Mouse (Mus musculus) left cerebral cortex, postnatal 36 days (tissue): Measurements from ENCODE around the gene Shkbp1. TPM values are rescaled to one million over a fixed set of nuclear protein-coding genes. Genes with fewer than 3 reads are reported as not detected.

ENCODE experiments used
- DNase-seq, 2 experiments: peaks; one replicate each; pipeline ENCODE4 v3.0.0; 2021 to 2022; ENCODE audit warnings: low spot score in 2 of 2, mixed read lengths in 1 of 2
- intact Hi-C: fragments of 180-260 bp; cut with DNase I; formaldehyde crosslinking; loops from one replicate; pipeline ENCODE4 v1.15.1; 2025
- total RNA-seq, 2 experiments: library from RNA; stranded (reverse); gene quantifications; 2 replicates each; pipeline ENCODE4 v1.2.3; 2021

The Shkbp1 gene
- total RNA-seq, 2 experiments from 2014 or later = 12.4 to 35.7 TPM

DNA sequence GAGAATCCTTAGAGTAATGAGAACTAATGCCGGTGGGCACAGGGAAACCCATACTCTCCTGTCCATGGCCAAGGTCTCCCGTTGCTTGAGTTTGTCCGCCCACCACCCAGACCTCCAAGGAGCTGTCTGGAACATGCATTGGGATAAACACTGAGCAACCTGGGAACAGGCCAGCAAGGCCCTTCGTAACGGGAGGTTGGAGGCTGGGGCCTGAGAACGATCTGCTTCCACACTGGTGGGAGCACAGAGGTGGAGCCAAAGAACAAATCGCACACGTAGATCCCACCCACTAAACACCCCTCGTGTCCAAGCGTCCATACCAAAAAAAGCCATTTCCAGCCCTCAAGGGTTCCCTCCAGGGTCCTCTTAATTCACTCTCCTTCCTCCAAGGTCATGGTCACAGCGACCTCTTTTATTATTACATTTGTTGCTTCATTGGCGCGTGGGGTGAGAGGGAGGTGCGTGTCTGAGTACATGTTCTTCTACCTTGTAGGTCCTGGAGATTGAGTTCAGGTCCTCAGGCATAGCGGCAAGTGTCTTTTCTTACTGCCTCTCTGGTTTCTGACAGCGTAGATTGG lies 57.7 kb downstream of the Shkbp1 start:
- DNase-seq = no peak

DNA sequence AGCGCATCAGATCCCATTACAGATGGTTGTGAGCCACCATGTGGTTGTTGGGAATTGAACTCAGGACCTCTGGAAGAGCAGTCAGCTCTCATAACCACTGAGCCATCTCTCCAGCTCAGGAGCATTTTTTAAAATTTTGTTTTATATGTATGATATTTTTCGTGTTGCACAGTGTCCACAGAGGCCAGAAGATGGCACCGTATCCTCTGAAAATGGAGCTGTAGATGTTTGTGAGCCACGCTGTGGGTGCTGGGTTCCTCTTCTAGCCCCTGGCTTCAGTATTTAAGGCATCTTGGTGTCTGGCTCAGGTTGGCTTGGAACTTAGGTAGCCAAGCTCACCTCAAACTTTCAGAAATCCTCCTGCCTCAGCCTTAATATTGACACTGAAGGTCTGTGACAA lies 59.3 kb downstream of the Shkbp1 start:
- intact Hi-C loops = no loop called here
- DNase-seq = no peak

More for the DNA sequence above, 57.7 kb downstream of the Shkbp1 start:
- intact Hi-C loops = no loop called here

DNA sequence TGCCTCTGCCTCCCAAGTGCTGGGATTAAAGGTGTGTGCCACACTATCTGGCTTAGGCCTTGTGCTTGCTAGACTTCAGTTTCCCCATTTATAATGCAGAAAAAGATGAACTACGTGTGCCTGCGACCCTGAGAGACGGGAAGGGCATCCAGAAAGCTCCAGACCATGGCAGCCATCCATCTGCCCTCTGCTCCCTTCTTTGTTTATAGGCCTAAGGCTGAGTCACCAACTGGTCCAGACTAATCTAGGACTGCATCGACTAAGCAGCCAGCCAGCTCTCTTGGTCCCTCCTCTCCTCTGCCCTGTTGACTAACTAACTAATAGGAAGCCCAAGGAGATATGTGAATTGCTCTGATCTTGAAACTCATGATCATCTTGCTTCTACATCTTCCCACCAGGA lies 59.9 kb downstream of the Shkbp1 start:
- intact Hi-C loops = no loop called here
- DNase-seq = no peak

Other genes starting within 250 kb of the Shkbp1 start
- not detected for gene Cyp2f2, start 236.1 kb downstream of the Shkbp1 start, total RNA-seq
- not detected for gene Cyp2t4, start 202.3 kb downstream of the Shkbp1 start, total RNA-seq
- gene Egln2, start 189.2 kb downstream of the Shkbp1 start, total RNA-seq = 10 to 100 TPM; 95.1 to 98.7 TPM
- gene Rab4b, start 177.1 kb downstream of the Shkbp1 start, total RNA-seq = 10 to 100 TPM; 91.5 to 96.5 TPM
- not detected for gene Gm21983, start 174.9 kb downstream of the Shkbp1 start, total RNA-seq
- 1 to 10 TPM; 1.2 to 1.9 TPM for gene Mia, start 174.9 kb downstream of the Shkbp1 start, total RNA-seq
- gene BC024978, start 160.2 kb downstream of the Shkbp1 start, total RNA-seq = 10 to 100 TPM; 20.6 TPM
- 10 to 100 TPM; 78.4 to 80.5 TPM for gene Snrpa, start 159.7 kb downstream of the Shkbp1 start, total RNA-seq
- gene Itpkc, start 127.4 kb downstream of the Shkbp1 start, total RNA-seq = 1 to 10 TPM; 8.0 TPM
- 10 to 100 TPM; 33.2 to 41.9 TPM for gene Coq8b, start 123.0 kb downstream of the Shkbp1 start, total RNA-seq
- 100 to 1,000 TPM; 107 to 127 TPM for gene Numbl, start 97.6 kb downstream of the Shkbp1 start, total RNA-seq
- gene Ltbp4, start 18.3 kb downstream of the Shkbp1 start, total RNA-seq = 10 to 100 TPM; 36.3 to 50.7 TPM
- gene Gm20479, start 1.4 kb upstream of the Shkbp1 start, total RNA-seq = not detected
- gene Sptbn4, start 91.7 kb upstream of the Shkbp1 start, total RNA-seq = 100 to 1,000 TPM; 124 to 166 TPM
- gene Blvrb, start 92.0 kb upstream of the Shkbp1 start, total RNA-seq = 10 to 100 TPM; 17.0 to 18.0 TPM
- gene Sertad3, start 117.7 kb upstream of the Shkbp1 start, total RNA-seq = 1 to 10 TPM; 2.7 to 2.8 TPM
- 10 to 100 TPM; 17.2 to 20.0 TPM for gene Sertad1, start 130.9 kb upstream of the Shkbp1 start, total RNA-seq
- gene Prx, start 143.3 kb upstream of the Shkbp1 start, total RNA-seq = under 1 TPM; 0.25 to 0.48 TPM
- under 1 TPM in 1 of 2 experiments, not detected in 1; 0.22 TPM for gene Hipk4, start 167.2 kb upstream of the Shkbp1 start, total RNA-seq
- 100 to 1,000 TPM; 818 to 936 TPM for gene Pld3, start 197.2 kb upstream of the Shkbp1 start, total RNA-seq
- gene 2310022A10Rik, start 197.2 kb upstream of the Shkbp1 start, total RNA-seq = 10 to 100 TPM; 29.4 to 31.1 TPM
- 100 to 1,000 TPM; 113 to 124 TPM for gene Akt2, start 235.5 kb upstream of the Shkbp1 start, total RNA-seq